Mouse (Mus musculus): ENCODE measurements around the gene Ppp1r1a. TPM values are rescaled to one million over a fixed set of nuclear protein-coding genes. Genes with fewer than 3 reads are reported as not detected.

The Ppp1r1a gene
- polyA plus RNA-seq, 1 experiment from 2014 or later = 23.5 TPM

DNA sequence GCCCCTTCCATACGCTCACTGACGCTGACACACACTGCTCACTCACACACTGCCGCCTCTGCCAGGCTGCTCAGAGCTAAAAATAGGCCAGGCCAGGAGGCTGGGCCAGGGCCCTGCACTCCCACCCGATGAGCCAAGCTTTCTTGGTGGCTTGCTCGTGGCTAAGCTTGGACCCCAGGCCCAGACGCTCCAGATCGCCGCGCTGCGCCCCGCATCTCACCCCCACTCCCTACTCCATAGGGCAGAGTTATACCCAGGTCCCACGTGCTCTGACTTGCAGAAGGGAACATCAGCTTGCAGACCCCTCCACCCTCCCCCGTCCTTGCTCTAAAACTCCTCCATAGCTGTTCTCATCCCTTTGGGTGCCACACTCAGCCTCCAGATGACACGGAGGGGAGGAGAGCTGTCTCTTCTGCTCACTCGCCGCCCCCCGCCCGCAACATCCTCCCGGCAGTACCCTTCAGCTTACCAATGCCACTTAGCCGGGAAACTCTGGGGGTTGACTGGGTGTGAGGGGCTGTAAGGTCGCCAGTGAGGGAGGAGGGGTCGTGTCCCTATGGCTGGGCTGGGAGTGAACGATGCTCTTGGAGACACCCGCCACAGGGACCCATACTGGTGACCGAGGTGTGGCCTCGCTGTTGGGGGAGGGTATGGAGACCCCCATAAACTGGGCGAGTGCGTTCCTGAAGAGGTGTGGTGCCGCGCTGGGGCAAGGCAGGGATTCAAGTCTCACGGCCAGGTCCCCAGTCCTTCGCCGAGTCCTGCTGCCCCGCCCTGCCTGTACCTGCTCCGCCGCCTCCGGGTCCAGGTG is 587 bp downstream of the Ppp1r1a start:
- Histone ChIP-seq H3K27ac (ENCODE audit: low read length) (no peak overlapping the region), H3K36me3 (ENCODE audit: insufficient read depth, low read length) (no peaks in the 10 kb centered on the region), H3K4me3 (ENCODE audit: low read length) (peak overlapping the region; percentile 70), H3K9me3 (ENCODE audit: low read length) (no peaks in the 10 kb centered on the region), H3K4me2 (replicated peaks; ENCODE audit: low read depth, low read length) (peak overlapping the region; percentile 72), H3K9ac (replicated peaks; ENCODE audit: low read length) (peak overlapping the region; percentile 72), H3K27me3 (ENCODE audit: insufficient read depth, low read length) (peaks cover 26% of the 10 kb centered on the region), H3K4me1 (ENCODE audit: insufficient read depth, low read length) (peaks cover 27% of the 10 kb centered on the region)
- WGBS = under 1% methylated on average over 37 of the region's 37 CpGs
- ATAC-seq (ENCODE audit: low FRiP score, low TSS enrichment) = peak; percentile 50

GRCm38 (mm10) chr15:103536456-103536855 is 1.3 kb downstream of the Ppp1r1a start:
- H3K4me1 ChIP-seq (ENCODE audit: insufficient read depth, low read length) = peaks cover 27% of the 10 kb centered on the region
- peaks cover 26% of the 10 kb centered on the region for H3K27me3 ChIP-seq (ENCODE audit: insufficient read depth, low read length)
- peak overlapping the region; percentile 72 for H3K4me2 ChIP-seq (replicated peaks; ENCODE audit: low read depth, low read length)
- no peak overlapping the region for H3K9ac ChIP-seq (replicated peaks; ENCODE audit: low read length)
- 49% methylated on average over 2 of the region's 2 CpGs for WGBS
- H3K27ac ChIP-seq (ENCODE audit: low read length) = no peak overlapping the region
- H3K36me3 ChIP-seq (ENCODE audit: insufficient read depth, low read length) = no peaks in the 10 kb centered on the region
- ATAC-seq (ENCODE audit: low FRiP score, low TSS enrichment) = no peak
- H3K9me3 ChIP-seq (ENCODE audit: low read length) = no peaks in the 10 kb centered on the region
- peak overlapping the region; percentile 70 for H3K4me3 ChIP-seq (ENCODE audit: low read length)

- Histone ChIP-seq H3K27ac (ENCODE audit: low read length) (no peak overlapping the region), H3K36me3 (ENCODE audit: insufficient read depth, low read length) (no peaks in the 10 kb centered on the region), H3K27me3 (ENCODE audit: insufficient read depth, low read length) (peaks cover 24% of the 10 kb centered on the region), H3K4me2 (replicated peaks; ENCODE audit: low read depth, low read length) (no peak overlapping the region), H3K4me1 (ENCODE audit: insufficient read depth, low read length) (peaks cover 24% of the 10 kb centered on the region), H3K9me3 (ENCODE audit: low read length) (no peaks in the 10 kb centered on the region), H3K4me3 (ENCODE audit: low read length) (no peak overlapping the region), H3K9ac (replicated peaks; ENCODE audit: low read length) (no peak overlapping the region)
- WGBS = 73% methylated on average over 1 of the region's 1 CpGs
- no peak for ATAC-seq (ENCODE audit: low FRiP score, low TSS enrichment)
Observed at GRCm38 (mm10) chr15:103535786-103536185, 2.0 kb downstream of the Ppp1r1a start.

DNA sequence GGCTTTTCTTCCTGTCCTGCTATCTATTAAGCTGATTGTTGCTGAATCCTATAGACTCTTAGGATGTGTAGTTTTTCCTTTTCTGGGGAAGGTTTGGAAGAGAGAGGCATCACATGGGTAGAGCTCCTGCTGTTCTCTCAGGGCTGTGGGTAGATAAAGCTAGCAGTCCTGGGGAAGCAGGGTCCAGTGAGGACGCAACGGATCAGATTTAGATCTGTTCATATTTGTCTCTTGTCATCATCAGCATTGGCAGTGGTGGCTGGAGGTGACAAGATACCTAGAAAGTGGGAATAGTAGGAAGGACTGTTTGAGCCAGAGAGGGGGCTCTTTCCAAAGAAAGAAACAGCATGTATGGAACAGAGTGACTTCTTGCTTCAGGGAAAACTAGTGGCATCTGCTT is 2.8 kb downstream of the Ppp1r1a start:
- WGBS = 92% methylated on average over 2 of the region's 2 CpGs
- ATAC-seq (ENCODE audit: low FRiP score, low TSS enrichment) = no peak
- Histone ChIP-seq H3K4me2 (replicated peaks; ENCODE audit: low read depth, low read length) (no peak overlapping the region), H3K9ac (replicated peaks; ENCODE audit: low read length) (no peak overlapping the region), H3K27ac (ENCODE audit: low read length) (no peak overlapping the region), H3K27me3 (ENCODE audit: insufficient read depth, low read length) (peaks cover 22% of the 10 kb centered on the region), H3K9me3 (ENCODE audit: low read length) (no peaks in the 10 kb centered on the region), H3K4me1 (ENCODE audit: insufficient read depth, low read length) (peaks cover 19% of the 10 kb centered on the region), H3K4me3 (ENCODE audit: low read length) (no peak overlapping the region), H3K36me3 (ENCODE audit: insufficient read depth, low read length) (no peaks in the 10 kb centered on the region)

DNA sequence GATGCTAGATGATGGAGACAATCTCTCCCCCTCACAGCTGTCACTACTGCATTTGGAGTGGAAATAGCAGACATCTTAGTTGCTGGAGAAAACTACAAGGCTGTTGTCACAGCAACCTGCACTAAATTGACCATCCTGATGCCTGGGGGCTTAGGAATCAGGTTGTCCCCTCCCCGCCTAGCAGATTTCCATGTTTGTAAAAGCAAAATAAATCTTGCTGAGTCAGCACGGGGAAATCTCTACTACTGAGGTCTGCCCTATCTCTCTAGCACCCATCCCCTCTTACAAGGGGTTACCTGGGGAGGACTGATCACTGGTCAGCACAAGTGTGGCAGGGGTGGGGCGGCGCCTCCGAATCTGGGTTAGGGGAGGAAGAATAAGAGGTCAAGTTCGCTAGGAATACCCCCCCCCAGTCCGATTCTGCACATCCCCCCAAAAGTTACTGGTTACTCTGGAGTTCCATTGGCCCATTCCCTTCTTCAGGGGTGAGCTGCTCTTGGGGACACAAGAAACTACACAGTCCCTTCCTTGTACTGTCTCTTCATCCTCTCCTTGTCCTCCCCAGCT is 3.7 kb downstream of the Ppp1r1a start:
- WGBS = 81% methylated on average over 7 of the region's 7 CpGs

GRCm38 (mm10) chr15:103530372-103530771 is 7.4 kb downstream of the Ppp1r1a start:
- Histone ChIP-seq H3K9me3 (ENCODE audit: low read length) (no peaks in the 10 kb centered on the region), H3K4me3 (ENCODE audit: low read length) (no peak overlapping the region), H3K9ac (replicated peaks; ENCODE audit: low read length) (no peak overlapping the region), H3K4me2 (replicated peaks; ENCODE audit: low read depth, low read length) (no peak overlapping the region), H3K27me3 (ENCODE audit: insufficient read depth, low read length) (0 out of 2 replicates have a peak, but pooled peaks cover 4% of the 10 kb centered on the region), H3K4me1 (ENCODE audit: insufficient read depth, low read length) (no peaks in the 10 kb centered on the region), H3K27ac (ENCODE audit: low read length) (no peak overlapping the region), H3K36me3 (ENCODE audit: insufficient read depth, low read length) (no peaks in the 10 kb centered on the region)
- WGBS = 8% methylated on average over 5 of the region's 5 CpGs
- ATAC-seq (ENCODE audit: low FRiP score, low TSS enrichment) = peak; percentile 68

More for the DNA sequence above, 3.7 kb downstream of the Ppp1r1a start:
- Histone ChIP-seq H3K27ac (ENCODE audit: low read length) (no peak overlapping the region), H3K36me3 (ENCODE audit: insufficient read depth, low read length) (no peaks in the 10 kb centered on the region), H3K9ac (replicated peaks; ENCODE audit: low read length) (no peak overlapping the region), H3K9me3 (ENCODE audit: low read length) (no peaks in the 10 kb centered on the region), H3K4me2 (replicated peaks; ENCODE audit: low read depth, low read length) (no peak overlapping the region), H3K4me1 (ENCODE audit: insufficient read depth, low read length) (peaks cover 16% of the 10 kb centered on the region), H3K27me3 (ENCODE audit: insufficient read depth, low read length) (peaks cover 22% of the 10 kb centered on the region), H3K4me3 (ENCODE audit: low read length) (no peak overlapping the region)
- no peak for ATAC-seq (ENCODE audit: low FRiP score, low TSS enrichment)

- 72% methylated on average over 3 of the region's 3 CpGs for WGBS
- Histone ChIP-seq H3K27me3 (ENCODE audit: insufficient read depth, low read length) (no peaks in the 10 kb centered on the region), H3K4me2 (replicated peaks; ENCODE audit: low read depth, low read length) (no peak overlapping the region), H3K4me3 (ENCODE audit: low read length) (no peak overlapping the region), H3K4me1 (ENCODE audit: insufficient read depth, low read length) (peaks cover 20% of the 10 kb centered on the region), H3K27ac (ENCODE audit: low read length) (no peak overlapping the region), H3K36me3 (ENCODE audit: insufficient read depth, low read length) (no peaks in the 10 kb centered on the region), H3K9ac (replicated peaks; ENCODE audit: low read length) (no peak overlapping the region), H3K9me3 (ENCODE audit: low read length) (no peaks in the 10 kb centered on the region)
- ATAC-seq (ENCODE audit: low FRiP score, low TSS enrichment) = no peak
Observed at GRCm38 (mm10) chr15:103523156-103523555, 14.6 kb downstream of the Ppp1r1a start.

- WGBS = 60% methylated on average over 3 of the region's 3 CpGs
- Histone ChIP-seq H3K27ac (ENCODE audit: low read length) (no peak overlapping the region), H3K4me1 (ENCODE audit: insufficient read depth, low read length) (peaks cover 23% of the 10 kb centered on the region), H3K4me3 (ENCODE audit: low read length) (no peak overlapping the region), H3K36me3 (ENCODE audit: insufficient read depth, low read length) (no peaks in the 10 kb centered on the region), H3K27me3 (ENCODE audit: insufficient read depth, low read length) (no peaks in the 10 kb centered on the region), H3K9ac (replicated peaks; ENCODE audit: low read length) (no peak overlapping the region), H3K9me3 (ENCODE audit: low read length) (no peaks in the 10 kb centered on the region), H3K4me2 (replicated peaks; ENCODE audit: low read depth, low read length) (no peak overlapping the region)
- ATAC-seq (ENCODE audit: low FRiP score, low TSS enrichment) = no peak
Observed at GRCm38 (mm10) chr15:103522458-103523099, 15.2 kb downstream of the Ppp1r1a start.

DNA sequence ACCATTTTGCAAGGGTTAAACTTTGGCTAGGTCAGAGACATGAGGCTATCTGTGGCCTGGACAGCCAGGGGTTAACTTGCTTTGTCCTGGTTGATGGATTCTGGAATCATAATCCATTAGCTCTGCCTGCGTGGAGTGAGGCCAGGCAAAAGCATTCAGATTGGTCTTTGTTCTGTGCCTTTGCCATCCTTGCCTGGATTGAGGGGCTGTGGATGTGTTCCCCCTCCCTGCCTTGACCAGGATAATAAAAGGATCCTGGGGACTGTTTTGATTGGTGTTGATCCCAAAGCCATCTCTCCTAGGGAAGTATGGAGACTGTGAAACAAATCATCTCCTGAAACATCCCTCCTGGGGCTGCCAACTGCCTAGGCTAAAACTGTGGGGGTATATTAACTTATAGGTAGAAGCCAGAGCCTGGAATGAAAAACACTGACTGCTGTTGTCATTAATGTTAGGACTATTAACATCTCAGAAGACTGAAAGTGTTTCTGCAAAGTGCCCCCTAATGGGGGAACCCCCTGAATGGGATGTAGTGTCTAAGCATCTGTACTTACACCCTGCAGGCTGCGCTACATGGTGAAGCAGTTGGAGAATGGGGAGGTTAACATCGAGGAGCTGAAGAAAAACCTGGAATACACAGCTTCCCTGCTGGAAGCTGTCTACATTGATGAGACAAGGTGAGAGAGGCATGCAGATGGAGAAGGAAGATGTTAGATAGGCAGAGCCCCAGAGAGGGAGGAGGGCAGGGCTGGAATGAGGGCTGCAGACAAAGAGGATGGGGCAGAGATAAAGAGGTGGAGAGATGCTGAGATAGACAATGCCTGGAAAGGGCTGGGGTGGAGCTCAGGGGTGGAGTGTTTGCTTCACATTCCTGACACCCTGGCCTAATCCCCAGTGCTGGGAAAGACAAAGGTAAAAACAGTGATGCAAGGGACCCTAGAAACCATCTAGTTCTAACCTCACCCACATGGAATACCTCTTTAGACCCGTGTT is 18.1 kb downstream of the Ppp1r1a start:
- H3K4me2 ChIP-seq (replicated peaks; ENCODE audit: low read depth, low read length) = no peak overlapping the region
- H3K4me1 ChIP-seq (ENCODE audit: insufficient read depth, low read length) = peaks cover 23% of the 10 kb centered on the region
- H3K36me3 ChIP-seq (ENCODE audit: insufficient read depth, low read length) = no peaks in the 10 kb centered on the region
- H3K27ac ChIP-seq (ENCODE audit: low read length) = no peak overlapping the region
- H3K9ac ChIP-seq (replicated peaks; ENCODE audit: low read length) = no peak overlapping the region
- H3K9me3 ChIP-seq (ENCODE audit: low read length) = no peaks in the 10 kb centered on the region
- 30% methylated on average over 4 of the region's 4 CpGs for WGBS
- no peak for ATAC-seq (ENCODE audit: low FRiP score, low TSS enrichment)
- no peaks in the 10 kb centered on the region for H3K27me3 ChIP-seq (ENCODE audit: insufficient read depth, low read length)
- H3K4me3 ChIP-seq (ENCODE audit: low read length) = no peak overlapping the region
